Mouse (Mus musculus): ENCODE data around the gene Cryba4. TPM values are rescaled to one million over a fixed set of nuclear protein-coding genes. Genes with fewer than 3 reads are reported as not detected.
A peak's percentile ranks its signal among the peaks of the same experiment; 100 is the strongest.

The Cryba4 gene
- polyA plus RNA-seq, 1 experiment from 2014 or later = 1.5 TPM

DNA sequence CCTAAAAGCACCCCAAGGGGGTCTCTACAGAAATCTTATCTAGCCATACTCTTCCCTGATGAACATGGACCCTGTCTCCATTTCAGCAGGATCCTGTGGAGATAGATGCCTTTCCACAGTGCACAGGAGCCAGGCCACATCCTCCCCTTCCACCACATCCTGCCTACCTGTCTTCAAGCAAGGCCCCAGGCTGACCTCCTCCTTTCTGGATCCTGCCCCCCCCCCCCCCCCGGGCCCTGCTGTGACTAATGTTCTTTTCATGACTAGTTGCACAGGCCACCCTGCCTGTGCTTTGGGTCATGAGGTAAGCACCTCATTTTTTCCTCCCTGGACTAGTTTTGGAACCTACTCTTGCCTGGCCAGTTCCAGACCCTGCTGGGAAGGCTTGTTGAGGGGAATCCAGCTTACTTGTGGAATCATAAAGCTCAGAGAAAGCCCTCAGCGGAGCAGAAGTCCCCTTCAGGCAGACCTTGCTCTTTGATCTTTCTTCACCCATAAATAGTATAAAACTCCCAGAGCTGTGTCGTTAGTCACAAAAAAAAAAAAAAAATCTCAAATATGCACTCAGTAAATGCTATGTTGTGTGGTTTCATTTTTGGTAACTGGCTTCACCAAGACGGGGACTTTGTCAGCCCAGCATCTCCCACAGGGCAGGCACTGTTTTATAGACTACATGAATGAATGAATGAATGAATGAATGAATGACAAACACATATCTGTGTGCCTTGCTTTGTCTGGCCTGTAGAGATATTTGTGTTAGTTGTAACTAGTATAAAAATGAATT is 22.9 kb upstream of the Cryba4 start:
- no peak for DNase-seq (ENCODE audit: low spot score)
- Histone ChIP-seq H3K27me3 (replicated peaks; ENCODE audit: insufficient read depth, low read length) (no peaks in the 10 kb centered on the region), H3K27ac (ENCODE audit: low read length) (no peak overlapping the region), H3K4me2 (replicated peaks; ENCODE audit: low read depth, low read length) (no peak overlapping the region; the same call in 1 of the 2 replicates), H3K4me3 (ENCODE audit: low read depth, low read length) (no peak overlapping the region), H3K36me3 (ENCODE audit: insufficient read depth, low read length) (no peaks in the 10 kb centered on the region), H3K9ac (replicated peaks; ENCODE audit: low read depth) (no peak overlapping the region), H3K9me3 (ENCODE audit: low read length) (no peaks in the 10 kb centered on the region), H3K4me1 (ENCODE audit: insufficient read depth, low read depth, low read length) (peaks cover 6% of the 10 kb centered on the region)
- WGBS = 39% methylated on average over 4 of the region's 4 CpGs
- TF ChIP-seq CTCF (IDR thresholded peaks at IDR 0.05) (no peak), EP300 (IDR thresholded peaks at IDR 0.05) (no peak)
- no peak for ATAC-seq

DNA sequence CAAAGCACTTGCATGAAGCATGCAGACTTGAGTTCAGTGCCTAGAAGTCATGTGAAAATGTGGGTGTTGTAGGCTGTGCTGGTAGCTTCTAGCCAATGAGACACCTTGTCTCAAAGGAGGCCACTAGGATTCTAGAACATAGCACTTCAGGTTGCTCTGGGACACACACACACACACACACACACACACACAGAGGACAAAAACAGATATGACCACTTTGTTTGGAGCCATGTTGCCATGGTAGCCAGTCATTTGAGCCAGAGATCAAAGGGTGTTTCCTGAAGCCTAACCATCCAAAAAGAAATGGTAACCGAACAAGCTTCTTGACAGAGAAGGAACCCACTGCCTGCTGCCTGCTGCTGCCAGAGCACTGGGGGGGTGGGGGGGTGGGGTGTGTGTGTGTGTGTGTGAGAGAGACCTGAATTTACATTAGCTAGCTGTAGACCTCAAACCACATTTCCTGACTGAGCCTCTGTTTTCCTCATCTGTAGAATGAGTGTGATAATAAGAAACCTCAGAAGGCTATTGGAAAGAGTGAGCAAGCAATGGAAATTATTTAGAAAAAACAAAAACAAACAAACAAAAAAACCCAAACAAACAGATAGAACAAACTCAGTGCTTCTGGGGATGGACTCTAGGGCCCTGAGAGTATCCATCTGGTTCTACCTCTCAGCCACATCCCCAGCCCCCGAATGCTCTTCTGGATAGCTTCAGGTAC is 21.6 kb upstream of the Cryba4 start:
- 51% methylated on average over 2 of the region's 2 CpGs for WGBS
- ATAC-seq = no peak
- peaks cover under 1% of the 10 kb centered on the region; the same call in 1 of the 2 replicates for H3K27me3 ChIP-seq (replicated peaks; ENCODE audit: insufficient read depth, low read length)

DNA sequence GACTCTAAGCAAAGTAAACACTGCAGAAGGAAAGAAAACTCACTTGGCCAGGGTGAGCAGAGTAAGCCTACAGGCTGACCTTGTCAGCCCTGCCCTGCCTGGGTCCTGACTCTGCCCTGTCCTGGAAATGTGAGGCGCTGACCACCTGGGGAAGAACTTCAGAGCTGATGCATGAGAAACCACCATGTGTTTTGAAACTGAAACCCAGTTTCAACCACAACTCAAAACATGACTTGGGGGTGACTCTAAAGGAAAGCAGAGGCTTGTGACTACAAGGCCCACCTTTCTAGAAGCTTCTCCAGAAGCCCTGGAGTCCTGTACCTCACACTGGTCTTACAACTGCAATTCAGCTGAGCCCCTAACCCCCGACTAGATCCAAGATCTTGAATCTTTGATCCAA is 20.6 kb upstream of the Cryba4 start:
- H3K4me3 ChIP-seq (ENCODE audit: low read depth, low read length) = no peak overlapping the region
- no peak for TF ChIP-seq EP300 (IDR thresholded peaks at IDR 0.05)
- no peak for TF ChIP-seq CTCF (IDR thresholded peaks at IDR 0.05)
- DNase-seq (ENCODE audit: low spot score) (no peak), ATAC-seq (no peak)
- H3K27ac ChIP-seq (ENCODE audit: low read length) = no peak overlapping the region
- H3K27me3 ChIP-seq (replicated peaks; ENCODE audit: insufficient read depth, low read length) = peaks cover 5% of the 10 kb centered on the region; the same call in 1 of the 2 replicates
- H3K36me3 ChIP-seq (ENCODE audit: insufficient read depth, low read length) = no peaks in the 10 kb centered on the region
- H3K4me2 ChIP-seq (replicated peaks; ENCODE audit: low read depth, low read length) = no peak overlapping the region
- 51% methylated on average over 2 of the region's 2 CpGs for WGBS
- H3K9ac ChIP-seq (replicated peaks; ENCODE audit: low read depth) = no peak overlapping the region
- H3K9me3 ChIP-seq (ENCODE audit: low read length) = no peaks in the 10 kb centered on the region
- H3K4me1 ChIP-seq (ENCODE audit: insufficient read depth, low read depth, low read length) = peaks cover 3% of the 10 kb centered on the region; the same call in 1 of the 2 replicates

More for the DNA sequence above, 21.6 kb upstream of the Cryba4 start:
- Histone ChIP-seq H3K4me3 (ENCODE audit: low read depth, low read length) (no peak overlapping the region), H3K4me1 (ENCODE audit: insufficient read depth, low read depth, low read length) (peaks cover 3% of the 10 kb centered on the region; the same call in 1 of the 2 replicates), H3K27ac (ENCODE audit: low read length) (no peak overlapping the region), H3K9ac (replicated peaks; ENCODE audit: low read depth) (no peak overlapping the region), H3K4me2 (replicated peaks; ENCODE audit: low read depth, low read length) (no peak overlapping the region), H3K9me3 (ENCODE audit: low read length) (no peaks in the 10 kb centered on the region), H3K36me3 (ENCODE audit: insufficient read depth, low read length) (no peaks in the 10 kb centered on the region)
- no peak for DNase-seq (ENCODE audit: low spot score)
- TF ChIP-seq CTCF (IDR thresholded peaks at IDR 0.05) = no peak
- TF ChIP-seq EP300 (IDR thresholded peaks at IDR 0.05) = no peak

DNA sequence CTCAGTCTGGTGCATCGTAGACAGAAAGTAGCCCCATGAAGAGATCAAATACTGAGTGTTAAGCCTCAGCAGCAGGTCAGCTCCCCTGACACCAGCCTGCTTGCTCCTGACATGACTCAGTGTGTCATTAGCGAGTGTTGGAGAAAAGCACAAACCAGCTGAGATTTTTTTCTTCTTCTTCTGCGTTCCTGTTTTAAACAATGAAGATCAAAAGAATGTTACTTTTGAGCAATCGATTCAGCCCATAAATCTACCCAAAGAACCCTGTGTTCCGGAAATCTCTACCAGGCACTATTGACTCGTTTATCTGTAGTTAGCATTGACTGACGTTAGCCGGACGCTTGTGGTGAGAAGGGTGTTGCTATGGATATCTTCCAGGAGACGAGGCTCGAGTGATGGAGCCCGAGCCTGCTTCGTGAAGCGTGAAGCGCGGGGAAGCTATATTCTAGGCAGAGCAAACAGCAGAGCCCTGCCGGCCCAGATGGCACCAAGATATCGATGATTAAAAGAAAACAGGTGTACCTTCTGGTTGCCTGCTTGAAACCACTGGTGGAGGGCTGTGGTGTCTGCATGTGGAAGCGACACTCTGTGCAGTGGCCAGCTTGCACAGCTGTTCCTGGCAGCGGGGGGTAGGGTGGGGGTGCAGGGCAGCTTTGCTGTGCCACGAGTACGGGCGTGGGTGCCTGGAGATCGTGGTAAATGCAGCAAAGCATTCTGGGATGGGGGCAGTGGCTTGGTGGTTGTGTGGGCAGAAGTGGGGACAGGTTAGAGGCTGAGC is 18.6 kb upstream of the Cryba4 start:
- no peak overlapping the region for H3K27ac ChIP-seq (ENCODE audit: low read length)
- H3K4me2 ChIP-seq (replicated peaks; ENCODE audit: low read depth, low read length) = no peak overlapping the region
- peaks cover 5% of the 10 kb centered on the region; the same call in 1 of the 2 replicates for H3K27me3 ChIP-seq (replicated peaks; ENCODE audit: insufficient read depth, low read length)
- H3K4me1 ChIP-seq (ENCODE audit: insufficient read depth, low read depth, low read length) = 0 out of 2 replicates have a peak, but pooled peaks cover 2% of the 10 kb centered on the region
- H3K9ac ChIP-seq (replicated peaks; ENCODE audit: low read depth) = no peak overlapping the region
- peak; percentile 31; the same call in 1 of the 2 replicates for ATAC-seq
- no peaks in the 10 kb centered on the region for H3K36me3 ChIP-seq (ENCODE audit: insufficient read depth, low read length)
- no peaks in the 10 kb centered on the region for H3K9me3 ChIP-seq (ENCODE audit: low read length)
- 33% methylated on average over 24 of the region's 24 CpGs for whole genome bisulfite sequencing
- peak; percentile 60 for DNase-seq (ENCODE audit: low spot score)
- H3K4me3 ChIP-seq (ENCODE audit: low read depth, low read length) = no peak overlapping the region
- TF ChIP-seq EP300 (IDR thresholded peaks at IDR 0.05) (peak; percentile 71), CTCF (IDR thresholded peaks at IDR 0.05) (no peak)

DNA sequence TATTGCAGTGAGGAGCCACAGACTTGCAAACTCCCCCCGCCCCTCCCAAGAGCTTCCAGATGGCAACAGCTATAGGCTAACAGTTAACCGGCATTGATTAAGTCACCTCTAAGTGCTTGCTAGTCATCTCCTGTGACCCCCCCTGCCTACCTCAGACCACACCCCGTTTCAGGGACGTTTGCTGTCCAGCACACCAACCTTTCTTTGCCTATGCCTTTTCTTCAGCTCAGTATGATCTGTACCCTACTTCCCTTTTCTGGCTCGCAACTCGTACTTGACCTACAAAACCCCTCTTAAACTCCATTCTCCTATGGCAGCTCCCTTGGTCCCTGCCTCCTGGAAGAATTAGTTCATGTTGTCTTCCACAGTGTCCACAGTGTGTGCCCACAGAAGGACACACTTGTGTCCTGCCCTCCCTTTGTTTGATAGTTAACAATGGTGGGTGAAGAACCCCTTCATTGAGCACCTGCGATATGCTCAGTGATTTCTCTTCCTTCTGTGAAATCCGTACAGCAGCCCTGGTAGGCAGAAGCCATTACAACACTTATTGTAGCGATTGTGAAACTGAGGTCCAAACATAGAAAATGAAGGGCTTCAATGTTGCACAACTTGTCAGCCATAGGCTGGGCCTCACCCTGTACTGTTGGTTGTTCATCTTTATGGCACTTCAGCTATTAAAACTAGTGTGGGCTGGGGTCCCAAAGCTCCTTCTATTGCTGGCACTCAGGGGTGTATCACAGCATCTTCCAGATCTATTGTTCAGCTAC is 13.9 kb upstream of the Cryba4 start:
- no peak overlapping the region for H3K4me3 ChIP-seq (ENCODE audit: low read depth, low read length)
- ATAC-seq (peak; percentile 73), DNase-seq (ENCODE audit: low spot score) (peak; percentile 84)
- 44% methylated on average over 9 of the region's 9 CpGs for WGBS
- no peaks in the 10 kb centered on the region for H3K4me1 ChIP-seq (ENCODE audit: insufficient read depth, low read depth, low read length)
- no peaks in the 10 kb centered on the region for H3K36me3 ChIP-seq (ENCODE audit: insufficient read depth, low read length)
- H3K9me3 ChIP-seq (ENCODE audit: low read length) = no peaks in the 10 kb centered on the region
- H3K27me3 ChIP-seq (replicated peaks; ENCODE audit: insufficient read depth, low read length) = peaks cover 5% of the 10 kb centered on the region; the same call in 1 of the 2 replicates
- TF ChIP-seq CTCF (IDR thresholded peaks at IDR 0.05) (no peak), EP300 (IDR thresholded peaks at IDR 0.05) (peak; percentile 73)
- H3K9ac ChIP-seq (replicated peaks; ENCODE audit: low read depth) = no peak overlapping the region
- H3K4me2 ChIP-seq (replicated peaks; ENCODE audit: low read depth, low read length) = peak overlapping the region; percentile 12; the same call in 1 of the 2 replicates
- H3K27ac ChIP-seq (ENCODE audit: low read length) = peak overlapping the region; percentile 40; the same call in 1 of the 2 replicates

Data from lung, postnatal 0 days (tissue).